Mouse (Mus musculus) left cerebral cortex, adult 2 months (tissue): Measurements from ENCODE around the gene Srd5a3. TPM values are rescaled to one million over a fixed set of nuclear protein-coding genes. Genes with fewer than 3 reads are reported as not detected.
A peak's percentile ranks its signal among the peaks of the same experiment; 100 is the strongest.

Experiments
- DNase-seq, 2 experiments: peaks; one replicate each; pipeline ENCODE4 v3.0.0; 2021 to 2022; ENCODE audit warnings: low spot score in 2 of 2, mixed read lengths in 1 of 2; ENCODE audit errors: extremely low spot score in 1 of 2
- H3K27ac ChIP-seq: fragments of 200-600 bp; 2 replicates; pipeline ENCODE4 v1.8.1; 2022
- H3K4me3 ChIP-seq: fragments of 200-600 bp; 2 replicates; pipeline ENCODE4 v1.8.1; 2022
- CTCF ChIP-seq: fragments of 200-600 bp; IDR thresholded peaks from 2 replicates; pipeline ENCODE4 v1.8.1; 2022; ENCODE audit warnings: antibody characterized with exemption, mild to moderate bottlenecking, moderate library complexity
- intact Hi-C: fragments of 180-260 bp; cut with DNase I; formaldehyde crosslinking; loops from one replicate; pipeline ENCODE4 v1.15.1; 2025
- total RNA-seq, 2 experiments: library from RNA; stranded (reverse); gene quantifications; 2 replicates each; pipeline ENCODE4 v1.2.3; 2021

Srd5a3 gene
- total RNA-seq, 2 experiments from 2014 or later: 19.8 to 21.8 TPM

GRCm38 (mm10) chr5:76131990-76132389 is 8.1 kb upstream of the Srd5a3 start:
- H3K27ac ChIP-seq: no peak overlapping the region
- DNase-seq: no peak
- H3K4me3 ChIP-seq: no peak overlapping the region
- no peak for TF ChIP-seq CTCF
- intact Hi-C loops: no loop called here

- no peak overlapping the region for H3K4me3 ChIP-seq
- intact Hi-C loops: loop anchor here (5.0 kb wide), 1 partner anchor 282 kb away; no protein-coding TSS in a partner anchor
- DNase-seq: no peak
- no peak for TF ChIP-seq CTCF
- H3K27ac ChIP-seq: no peak overlapping the region
Observed at GRCm38 (mm10) chr5:76135644-76136043, 4.4 kb upstream of the Srd5a3 start.

GRCm38 (mm10) chr5:76136271-76136670 is 3.8 kb upstream of the Srd5a3 start:
- H3K4me3 ChIP-seq: no peak overlapping the region
- no peak for TF ChIP-seq CTCF
- intact Hi-C loops: loop anchor here (5.0 kb wide), 1 partner anchor 281 kb away; no protein-coding TSS in a partner anchor

GRCm38 (mm10) chr5:76137586-76137985 is 2.5 kb upstream of the Srd5a3 start:
- intact Hi-C loops: loop anchor here (5.0 kb wide), 1 partner anchor 280 kb away; no protein-coding TSS in a partner anchor
- DNase-seq: no peak
- Histone ChIP-seq H3K4me3 (no peak overlapping the region), H3K27ac (no peak overlapping the region)
- TF ChIP-seq CTCF: no peak

More at GRCm38 (mm10) chr5:76136271-76136670, 3.8 kb upstream of the Srd5a3 start:
- no peak for DNase-seq
- H3K27ac ChIP-seq: no peak overlapping the region

GRCm38 (mm10) chr5:76138071-76138470 is 2.0 kb upstream of the Srd5a3 start:
- intact Hi-C loops: loop anchor here (5.0 kb wide), 1 partner anchor 279 kb away; no protein-coding TSS in a partner anchor
- no peak for TF ChIP-seq CTCF
- Histone ChIP-seq H3K4me3 (no peak overlapping the region), H3K27ac (no peak overlapping the region)
- no peak for DNase-seq

GRCm38 (mm10) chr5:76138512-76138911 is 1.6 kb upstream of the Srd5a3 start:
- intact Hi-C loops: loop anchor here (5.0 kb wide), 1 partner anchor 279 kb away; no protein-coding TSS in a partner anchor
- DNase-seq: no peak
- no peak overlapping the region for H3K4me3 ChIP-seq
- no peak for TF ChIP-seq CTCF
- no peak overlapping the region for H3K27ac ChIP-seq

GRCm38 (mm10) chr5:76139171-76139671 is 850 bp upstream of the Srd5a3 start:
- H3K27ac ChIP-seq: no peak overlapping the region; the same call in 1 of the 2 replicates
- no peak overlapping the region for H3K4me3 ChIP-seq
- TF ChIP-seq CTCF: no peak
- intact Hi-C loops: loop anchor here (5.0 kb wide), 1 partner anchor 278 kb away; no protein-coding TSS in a partner anchor
- DNase-seq: no peak

- Histone ChIP-seq H3K27ac (peak overlapping the region; percentile 99), H3K4me3 (peak overlapping the region; percentile 79)
- intact Hi-C loops: loop anchor here (2.0 to 10.0 kb wide), 3 partner anchors 42 to 402 kb away; partner anchors contain the start of genes Clock and Tmem165
- no peak for TF ChIP-seq CTCF
- no peak for DNase-seq
Observed at GRCm38 (mm10) chr5:76140730-76141066, 627 bp downstream of the Srd5a3 start.

GRCm38 (mm10) chr5:76143356-76143755 is 3.3 kb downstream of the Srd5a3 start:
- intact Hi-C loops: loop anchor here (5.0 to 10.0 kb wide), 2 partner anchors 161 to 399 kb away; partner anchors contain the start of gene Clock
- TF ChIP-seq CTCF: no peak
- no peak for DNase-seq
- Histone ChIP-seq H3K27ac (no peak overlapping the region), H3K4me3 (no peak overlapping the region)

GRCm38 (mm10) chr5:76146401-76146800 is 6.3 kb downstream of the Srd5a3 start:
- intact Hi-C loops: loop anchor here (10.0 kb wide), 1 partner anchor 158 kb away; the partner anchor contains the start of gene Clock
- Histone ChIP-seq H3K27ac (no peak overlapping the region), H3K4me3 (no peak overlapping the region)
- no peak for DNase-seq
- no peak for TF ChIP-seq CTCF

GRCm38 (mm10) chr5:76149436-76149835 is 9.4 kb downstream of the Srd5a3 start:
- no peak overlapping the region for H3K4me3 ChIP-seq
- H3K27ac ChIP-seq: no peak overlapping the region
- no peak for DNase-seq
- TF ChIP-seq CTCF: no peak
- intact Hi-C loops: loop anchor here (10.0 kb wide), 1 partner anchor 155 kb away; the partner anchor contains the start of gene Clock

GRCm38 (mm10) chr5:76152956-76153355 is 12.9 kb downstream of the Srd5a3 start:
- intact Hi-C loops: no loop called here
- Histone ChIP-seq H3K4me3 (no peak overlapping the region), H3K27ac (no peak overlapping the region)
- no peak for DNase-seq
- TF ChIP-seq CTCF: no peak

GRCm38 (mm10) chr5:76153430-76153829 is 13.4 kb downstream of the Srd5a3 start:
- no peak for TF ChIP-seq CTCF
- no peak overlapping the region for H3K27ac ChIP-seq

More at GRCm38 (mm10) chr5:76153430-76153829, 13.4 kb downstream of the Srd5a3 start:
- intact Hi-C loops: no loop called here
- DNase-seq: no peak
- H3K4me3 ChIP-seq: no peak overlapping the region
